Mouse (Mus musculus): ENCODE results near the gene Smok2a.
"Not testable (repeated sequence)": the region's sequence is repeated elsewhere in the genome, so short reads cannot be mapped to it uniquely, and the experiment has no call there.

Smok2a gene

GRCm38 (mm10) chr17:13221921-13222320 lies 933 bp downstream of the Smok2a start:
- not testable (repeated sequence) for DNase-seq

GRCm38 (mm10) chr17:13229957-13230356 lies 9.0 kb downstream of the Smok2a start, which contains the start of gene Smok2b:
Gene Smok2b, plus strand, starts transcription at chr17:13230257.
- not testable (repeated sequence) for DNase-seq

- DNase-seq = not testable (repeated sequence)
These were observed 18.5 kb downstream of the Smok2a start for GRCm38 (mm10) chr17:13239461-13239860.

GRCm38 (mm10) chr17:13240807-13241727 lies 20.1 kb downstream of the Smok2a start:
- not testable (repeated sequence) for DNase-seq

GRCm38 (mm10) chr17:13254786-13255185 lies 33.8 kb downstream of the Smok2a start:
- not testable (repeated sequence) for DNase-seq
